Mouse (Mus musculus): ENCODE data around the gene Fam189a1. TPM values are rescaled to one million over a fixed set of nuclear protein-coding genes. Genes with fewer than 3 reads are reported as not detected.

Gene Fam189a1
- not detected in 2 replicates for polyA plus RNA-seq (2012; ENCODE audit: insufficient read depth, insufficient read length, missing spikeins)

DNA sequence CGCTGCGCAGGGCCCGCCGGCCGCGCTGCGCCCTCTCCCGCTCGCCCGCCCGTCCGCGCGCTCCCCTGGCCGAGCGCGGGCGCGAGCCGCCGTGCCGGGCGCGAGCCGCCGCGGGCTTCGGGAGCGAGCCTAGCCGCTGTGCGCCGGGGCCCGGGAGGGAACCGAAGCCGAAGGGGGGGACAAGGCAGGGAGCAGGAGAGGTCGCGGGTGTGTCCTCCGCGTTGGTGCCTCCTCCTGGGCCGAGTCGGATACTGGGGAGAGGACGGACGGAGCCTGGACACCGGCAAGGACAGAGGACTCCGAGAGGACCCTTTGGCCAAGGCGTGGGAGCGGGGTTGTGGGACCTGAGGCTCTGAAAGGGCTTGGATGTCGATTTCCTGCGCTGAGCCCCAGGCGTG, at the start of gene Fam189a1:
TSS of gene Fam189a1 (minus strand) at position 57 of the 398 bp plus-strand sequence.
- Histone ChIP-seq H3K4me1 (ENCODE audit: control insufficient read depth, insufficient read depth, insufficient read length, low read length) (no peaks in the 10 kb centered on the region), H3K4me3 (ENCODE audit: insufficient read depth, low read depth, low read length) (peak within 1 kb of the TSS; percentile 35), H3K27ac (replicated peaks; ENCODE audit: low read depth, low read length) (no peak within 1 kb of the TSS)

- Histone ChIP-seq H3K27ac (replicated peaks; ENCODE audit: low read depth, low read length) (no peak overlapping the region), H3K4me3 (ENCODE audit: insufficient read depth, low read depth, low read length) (no peak overlapping the region), H3K4me1 (ENCODE audit: control insufficient read depth, insufficient read depth, insufficient read length, low read length) (no peaks in the 10 kb centered on the region)
These were observed 49.7 kb upstream of the Fam189a1 start for GRCm38 (mm10) chr7:65206021-65206420.

DNA sequence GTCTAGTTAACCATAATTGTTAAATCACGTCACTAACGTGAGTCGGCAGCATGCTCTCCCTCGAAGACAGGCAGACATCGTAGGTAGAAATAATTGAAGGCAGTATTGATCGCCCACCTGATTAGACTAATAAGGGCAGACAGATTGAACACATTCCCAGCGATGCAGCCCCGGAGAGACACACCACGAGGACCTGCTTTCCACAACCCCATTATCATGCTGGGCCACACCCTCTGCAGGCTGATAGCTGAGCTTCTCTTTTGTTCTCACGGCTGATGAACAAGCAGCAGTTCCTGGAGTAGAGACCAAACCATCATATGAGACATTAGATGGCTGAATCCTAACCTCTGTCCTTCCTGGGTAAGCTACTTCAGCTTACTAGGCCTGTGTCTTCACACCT, 46.3 kb upstream of the Fam189a1 start:
- H3K27ac ChIP-seq (replicated peaks; ENCODE audit: low read depth, low read length), result no peak overlapping the region
- no peaks in the 10 kb centered on the region for H3K4me1 ChIP-seq (ENCODE audit: control insufficient read depth, insufficient read depth, insufficient read length, low read length)
- no peak overlapping the region for H3K4me3 ChIP-seq (ENCODE audit: insufficient read depth, low read depth, low read length)

GRCm38 (mm10) chr7:65180694-65181093, 24.3 kb upstream of the Fam189a1 start:
- H3K27ac ChIP-seq (replicated peaks; ENCODE audit: low read depth, low read length), result no peak overlapping the region
- no peaks in the 10 kb centered on the region for H3K4me1 ChIP-seq (ENCODE audit: control insufficient read depth, insufficient read depth, insufficient read length, low read length)
- no peak overlapping the region for H3K4me3 ChIP-seq (ENCODE audit: insufficient read depth, low read depth, low read length)

DNA sequence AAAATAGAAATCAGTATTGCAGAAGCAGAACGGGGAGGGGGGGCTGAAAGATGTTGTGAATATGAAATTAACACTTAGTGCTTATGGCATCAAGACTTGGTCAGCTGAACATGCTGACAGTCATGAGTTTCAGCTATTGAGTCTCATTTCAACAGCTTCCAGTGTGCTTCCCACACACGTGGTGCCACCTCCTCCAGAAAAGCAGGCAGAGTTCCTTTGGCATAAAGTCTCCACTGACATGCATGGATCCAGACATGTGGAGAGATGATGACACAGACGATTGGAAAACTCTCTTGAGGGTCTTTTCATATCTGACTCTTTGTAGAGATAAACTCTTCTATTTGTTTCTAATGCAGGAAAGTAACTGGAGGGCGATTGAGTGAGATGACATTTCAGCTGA, 14.4 kb upstream of the Fam189a1 start:
- no peak overlapping the region for H3K27ac ChIP-seq (replicated peaks; ENCODE audit: low read depth, low read length)

GRCm38 (mm10) chr7:65157031-65158025, 958 bp upstream of the Fam189a1 start:
- no peak overlapping the region for H3K27ac ChIP-seq (replicated peaks; ENCODE audit: low read depth, low read length)
- H3K4me3 ChIP-seq (ENCODE audit: insufficient read depth, low read depth, low read length), result no peak overlapping the region
- no peaks in the 10 kb centered on the region for H3K4me1 ChIP-seq (ENCODE audit: control insufficient read depth, insufficient read depth, insufficient read length, low read length)

More for the DNA sequence above, 14.4 kb upstream of the Fam189a1 start:
- Histone ChIP-seq H3K4me3 (ENCODE audit: insufficient read depth, low read depth, low read length) (no peak overlapping the region), H3K4me1 (ENCODE audit: control insufficient read depth, insufficient read depth, insufficient read length, low read length) (no peaks in the 10 kb centered on the region)

- Histone ChIP-seq H3K27ac (replicated peaks; ENCODE audit: low read depth, low read length) (no peak overlapping the region), H3K4me1 (ENCODE audit: control insufficient read depth, insufficient read depth, insufficient read length, low read length) (no peaks in the 10 kb centered on the region), H3K4me3 (ENCODE audit: insufficient read depth, low read depth, low read length) (peak overlapping the region; percentile 35)
These were observed 499 bp downstream of the Fam189a1 start for GRCm38 (mm10) chr7:65155628-65156513.

DNA sequence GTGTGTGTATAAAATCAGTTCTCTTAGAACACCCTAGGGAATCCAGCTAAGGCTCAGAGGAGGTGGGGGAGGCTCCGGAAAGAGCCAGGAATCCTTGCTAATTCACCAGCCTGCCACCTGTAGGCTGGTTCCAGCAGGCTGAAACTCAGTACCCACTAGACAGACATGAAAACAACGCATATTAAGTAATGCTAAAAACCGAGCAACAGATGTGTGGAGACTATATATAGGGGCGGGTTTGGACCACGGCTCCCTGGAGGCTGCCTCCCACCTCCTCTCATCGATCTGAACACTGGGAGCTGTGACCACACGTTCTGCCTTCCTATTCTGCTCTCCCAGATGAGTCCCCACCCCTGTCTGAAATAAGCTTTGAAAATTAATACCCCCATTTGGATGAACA, 1.8 kb downstream of the Fam189a1 start:
- no peak overlapping the region for H3K4me3 ChIP-seq (ENCODE audit: insufficient read depth, low read depth, low read length)
- no peak overlapping the region for H3K27ac ChIP-seq (replicated peaks; ENCODE audit: low read depth, low read length)
- no peaks in the 10 kb centered on the region for H3K4me1 ChIP-seq (ENCODE audit: control insufficient read depth, insufficient read depth, insufficient read length, low read length)

DNA sequence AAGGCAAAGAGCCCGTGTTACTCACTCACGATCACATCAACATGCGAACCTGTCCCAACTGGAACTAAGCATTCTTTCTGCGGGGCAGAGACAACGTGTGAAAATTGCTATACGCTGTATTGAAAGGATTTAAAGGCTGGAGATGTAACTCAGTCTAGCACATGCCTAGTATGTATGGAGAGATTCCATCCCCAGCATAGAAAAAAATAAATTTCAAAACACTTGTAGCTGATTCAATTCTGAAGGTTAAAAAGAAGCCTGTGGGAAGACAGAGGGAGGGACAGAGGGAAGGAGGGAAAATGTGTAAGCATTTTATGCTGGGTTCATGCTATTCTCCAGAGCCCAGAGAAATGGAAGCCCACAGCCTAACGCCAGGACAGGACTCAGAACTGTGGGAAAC, 2.5 kb downstream of the Fam189a1 start:
- Histone ChIP-seq H3K4me1 (ENCODE audit: control insufficient read depth, insufficient read depth, insufficient read length, low read length) (no peaks in the 10 kb centered on the region), H3K27ac (replicated peaks; ENCODE audit: low read depth, low read length) (no peak overlapping the region), H3K4me3 (ENCODE audit: insufficient read depth, low read depth, low read length) (no peak overlapping the region)

DNA sequence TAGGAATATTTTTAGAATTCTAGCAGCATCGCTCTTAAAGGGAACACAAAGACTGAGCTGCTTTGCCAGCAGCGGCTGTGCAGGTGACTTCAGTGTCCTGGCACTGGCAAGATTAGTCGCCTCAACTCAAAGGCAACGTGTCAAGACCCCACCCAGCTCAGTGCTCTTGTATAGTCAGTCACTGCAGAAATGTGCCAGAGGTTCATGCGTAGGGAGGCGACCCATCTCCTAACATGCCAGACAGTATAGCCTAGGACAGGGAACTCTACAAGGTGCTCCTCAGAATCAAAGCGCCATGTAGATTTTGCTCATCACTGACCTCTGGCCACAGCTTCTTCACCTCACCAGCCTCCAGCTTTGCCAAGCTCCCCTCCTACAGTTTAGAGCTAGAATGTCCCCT, 4.8 kb downstream of the Fam189a1 start:
- Histone ChIP-seq H3K27ac (replicated peaks; ENCODE audit: low read depth, low read length) (no peak overlapping the region), H3K4me1 (ENCODE audit: control insufficient read depth, insufficient read depth, insufficient read length, low read length) (no peaks in the 10 kb centered on the region), H3K4me3 (ENCODE audit: insufficient read depth, low read depth, low read length) (no peak overlapping the region)

DNA sequence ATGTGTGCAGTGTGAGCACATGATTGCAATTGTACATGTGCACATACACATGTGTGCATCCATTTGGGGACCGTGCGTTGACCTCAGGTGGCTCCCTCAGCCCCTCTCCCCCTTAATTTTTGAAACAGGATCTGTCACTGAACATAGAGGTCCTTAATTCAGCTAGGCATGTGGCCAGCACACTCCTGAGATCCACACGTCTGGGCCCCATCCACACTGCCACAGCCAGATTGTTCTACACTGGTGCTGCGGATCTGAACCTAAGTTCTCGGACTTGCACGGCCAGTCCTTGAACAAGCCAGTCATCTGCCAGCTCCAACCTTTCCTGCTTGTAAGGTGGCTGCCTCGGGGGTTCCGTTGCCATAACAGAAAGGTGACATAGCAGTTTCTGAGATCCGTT, 7.3 kb downstream of the Fam189a1 start:
- Histone ChIP-seq H3K4me1 (ENCODE audit: control insufficient read depth, insufficient read depth, insufficient read length, low read length) (no peaks in the 10 kb centered on the region), H3K27ac (replicated peaks; ENCODE audit: low read depth, low read length) (no peak overlapping the region), H3K4me3 (ENCODE audit: insufficient read depth, low read depth, low read length) (no peak overlapping the region)

DNA sequence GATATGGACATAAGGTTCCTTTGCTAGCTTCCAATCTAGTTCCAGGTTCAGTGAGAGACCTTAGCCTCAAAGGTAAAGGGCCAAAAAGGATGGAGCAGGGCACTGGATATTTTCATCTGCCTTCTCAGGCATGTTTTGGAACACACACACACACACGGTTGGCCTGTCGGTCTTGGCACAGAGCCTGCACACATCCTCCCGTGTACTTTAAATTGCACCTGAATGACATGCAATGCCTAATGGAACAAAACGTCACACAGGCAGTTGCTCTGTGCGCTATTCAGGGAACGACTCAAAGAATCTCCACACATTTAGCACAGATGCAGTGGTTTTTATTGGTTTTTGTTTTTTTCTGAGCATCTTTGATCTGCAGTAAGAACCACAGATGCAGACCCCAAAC, 11.5 kb downstream of the Fam189a1 start:
- Histone ChIP-seq H3K4me3 (ENCODE audit: insufficient read depth, low read depth, low read length) (no peak overlapping the region), H3K27ac (replicated peaks; ENCODE audit: low read depth, low read length) (no peak overlapping the region), H3K4me1 (ENCODE audit: control insufficient read depth, insufficient read depth, insufficient read length, low read length) (no peaks in the 10 kb centered on the region)

DNA sequence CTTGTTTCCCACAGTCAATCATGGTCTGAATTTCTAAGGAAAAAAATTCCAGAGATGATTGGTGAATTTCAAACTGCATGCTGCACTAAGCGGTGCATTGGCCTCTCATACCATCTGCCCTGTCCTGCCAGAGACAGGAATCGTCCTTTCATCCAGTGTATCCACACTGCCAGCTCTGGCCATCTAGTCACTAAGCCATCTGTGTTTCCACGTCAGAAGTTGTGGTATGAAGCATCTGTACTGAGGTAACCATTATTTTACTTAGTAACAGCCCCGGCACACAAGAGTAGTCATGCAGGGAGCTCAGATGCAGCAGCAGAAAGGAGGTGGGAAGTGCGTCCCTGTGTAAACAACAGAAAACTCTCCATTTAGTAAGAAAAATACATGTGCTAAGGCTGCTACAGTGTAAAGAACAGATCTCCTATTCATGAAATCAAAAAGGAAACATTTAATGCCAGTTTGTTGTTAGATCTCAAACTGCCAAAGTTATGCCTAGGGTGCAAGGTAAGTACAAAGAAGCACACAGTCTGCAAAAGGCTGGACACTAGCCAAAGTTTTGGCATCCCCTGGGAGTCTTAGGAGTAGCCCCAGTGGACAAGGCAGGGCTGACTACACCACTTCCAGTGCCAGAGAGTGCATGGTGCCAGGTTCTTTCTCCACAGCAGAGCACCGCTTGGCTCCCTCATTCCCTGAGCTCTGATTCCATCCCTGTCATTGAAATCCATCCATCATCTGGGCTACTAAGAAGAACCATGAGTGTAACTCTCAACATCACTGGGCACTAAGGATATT, 14.3 kb downstream of the Fam189a1 start:
- H3K27ac ChIP-seq (replicated peaks; ENCODE audit: low read depth, low read length), result no peak overlapping the region
- no peaks in the 10 kb centered on the region for H3K4me1 ChIP-seq (ENCODE audit: control insufficient read depth, insufficient read depth, insufficient read length, low read length)
- H3K4me3 ChIP-seq (ENCODE audit: insufficient read depth, low read depth, low read length), result no peak overlapping the region

DNA sequence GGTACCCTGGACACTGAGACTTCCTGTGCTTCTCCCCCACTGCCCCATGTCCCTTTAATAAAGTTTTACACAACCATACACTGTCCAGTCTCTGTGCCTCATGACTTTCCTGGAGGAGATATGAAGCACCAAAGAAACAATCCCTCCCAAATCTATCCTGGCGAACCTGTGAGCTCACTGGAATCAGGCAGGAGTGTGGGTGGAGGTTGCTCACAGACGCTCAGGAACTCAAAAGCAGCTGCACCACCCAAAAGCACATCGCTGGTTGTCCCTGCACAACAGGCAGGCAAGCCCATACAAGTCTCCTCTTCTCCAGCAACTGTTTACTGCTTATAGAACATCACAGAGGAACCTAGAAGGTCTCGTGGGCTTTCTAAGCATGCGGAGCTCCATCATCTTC, 15.5 kb downstream of the Fam189a1 start:
- Histone ChIP-seq H3K4me1 (ENCODE audit: control insufficient read depth, insufficient read depth, insufficient read length, low read length) (no peaks in the 10 kb centered on the region), H3K4me3 (ENCODE audit: insufficient read depth, low read depth, low read length) (no peak overlapping the region), H3K27ac (replicated peaks; ENCODE audit: low read depth, low read length) (no peak overlapping the region)

DNA sequence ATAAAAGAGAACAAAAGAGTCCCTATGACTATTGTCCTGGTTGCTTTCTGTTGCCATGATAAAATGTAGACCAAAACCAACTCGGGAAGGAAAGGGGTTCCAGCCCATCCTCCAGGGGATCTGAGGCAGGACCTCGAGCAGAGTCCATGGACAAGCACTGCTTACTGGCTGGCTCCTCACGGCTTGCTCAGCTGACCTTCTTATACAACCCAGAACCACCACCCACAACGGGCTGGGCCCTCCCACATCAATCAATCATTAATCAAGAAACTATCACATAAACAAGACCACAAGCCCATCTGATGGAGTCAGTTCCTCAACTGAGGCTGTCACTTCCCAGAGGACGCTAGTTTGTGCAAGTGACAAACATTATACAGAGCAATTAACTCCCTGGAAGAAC, 16.3 kb downstream of the Fam189a1 start:
- Histone ChIP-seq H3K4me3 (ENCODE audit: insufficient read depth, low read depth, low read length) (no peak overlapping the region), H3K4me1 (ENCODE audit: control insufficient read depth, insufficient read depth, insufficient read length, low read length) (no peaks in the 10 kb centered on the region), H3K27ac (replicated peaks; ENCODE audit: low read depth, low read length) (no peak overlapping the region)
